ENCODE assay signal across 24 mouse cellular contexts in the genomic region with DNA sequence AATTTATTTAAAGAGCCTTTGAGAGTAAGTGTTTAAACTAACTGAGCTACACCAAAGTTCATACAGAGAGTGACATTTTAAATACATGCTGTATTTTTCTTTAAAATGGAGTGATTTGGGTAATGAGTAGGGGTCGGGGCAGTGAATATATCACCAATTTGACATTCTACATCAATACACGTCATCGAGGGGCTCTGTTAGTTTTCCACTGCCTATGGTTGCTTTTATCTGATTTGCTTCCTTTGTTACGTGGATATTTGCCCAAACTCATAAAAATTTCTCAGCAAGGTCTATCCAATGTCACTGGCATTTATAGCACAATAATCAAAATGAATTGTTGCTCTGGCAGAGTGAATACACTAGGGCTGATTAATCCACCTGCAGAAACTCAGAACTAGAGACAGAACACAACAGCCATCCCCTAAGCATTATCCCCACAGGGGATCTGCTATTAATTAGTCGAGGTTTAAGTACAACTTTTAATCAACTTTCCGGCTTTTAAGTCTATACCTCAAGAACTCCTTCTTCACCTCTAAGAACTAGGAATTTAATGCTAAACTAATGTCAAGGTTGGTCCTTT.
"Had no signal": no experiment of that assay in that cellular context is flagged by ENCODE, and none has a peak within 500 bp of the region (broad histone marks: within the 10 kb centered on the region; RNA-seq: fewer than 3 reads in every experiment).

No protein-coding gene starts in this region.

- H3K4me2 ChIP-seq: heart, embryonic 11.5 days; heart, embryonic 13.5 days; heart, embryonic 15.5 days; hindbrain, embryonic 13.5 days; hindbrain, embryonic 15.5 days; limb, embryonic 13.5 days; limb, embryonic 15.5 days; liver, embryonic 12.5 days had no signal

- H3K9me3 ChIP-seq: heart, embryonic 15.5 days; hindbrain, embryonic 13.5 days; hindbrain, embryonic 15.5 days; limb, embryonic 13.5 days; limb, embryonic 15.5 days had no signal

- ATAC-seq: forebrain, postnatal 0 days; hindbrain, postnatal 0 days; intestine, embryonic 16.5 days; liver, embryonic 12.5 days had no signal

- H3K9ac ChIP-seq: forebrain, postnatal 0 days; heart, embryonic 13.5 days; heart, embryonic 15.5 days; hindbrain, embryonic 13.5 days; hindbrain, embryonic 15.5 days; limb, embryonic 13.5 days; limb, embryonic 15.5 days; liver, embryonic 12.5 days; liver, embryonic 14.5 days had no signal

- DNase-seq: forebrain, postnatal 0 days; gastrocnemius, postnatal 14 days; gastrocnemius, postnatal 36 days; heart, adult 11 months; heart, adult 2 months; heart, postnatal 14 days; heart, postnatal 36 days; kidney, adult 11 months; kidney, adult 9 months; kidney, postnatal 25 days; layer of hippocampus, adult 9-11 months; layer of hippocampus, postnatal 36 days; left cerebral cortex, postnatal 4 days had no signal

- H3K27me3 ChIP-seq: heart, embryonic 13.5 days; heart, embryonic 15.5 days; hindbrain, embryonic 13.5 days; hindbrain, embryonic 15.5 days; limb, embryonic 13.5 days; limb, embryonic 15.5 days; liver, embryonic 12.5 days had no signal

- H3K36me3 ChIP-seq: heart, embryonic 13.5 days; heart, embryonic 15.5 days; hindbrain, embryonic 13.5 days; hindbrain, embryonic 15.5 days; limb, embryonic 13.5 days; limb, embryonic 15.5 days; liver, embryonic 12.5 days had no signal

- H3K4me3 ChIP-seq: heart, adult 2 months; heart, embryonic 13.5 days; heart, embryonic 15.5 days; hindbrain, embryonic 13.5 days; hindbrain, embryonic 15.5 days; limb, embryonic 13.5 days; limb, embryonic 15.5 days; liver, embryonic 12.5 days had no signal

- H3K4me1 ChIP-seq: heart, embryonic 13.5 days; heart, embryonic 15.5 days; hindbrain, embryonic 13.5 days; hindbrain, embryonic 15.5 days; limb, embryonic 13.5 days; limb, embryonic 15.5 days; liver, embryonic 12.5 days had no signal

- H3K27ac ChIP-seq: heart, adult 2 months; heart, embryonic 13.5 days; heart, embryonic 15.5 days; hindbrain, embryonic 13.5 days; hindbrain, embryonic 15.5 days; hindbrain, postnatal 0 days; limb, embryonic 13.5 days; limb, embryonic 15.5 days; liver, embryonic 12.5 days; liver, embryonic 14.5 days had no signal
